Mouse (Mus musculus) megakaryocyte progenitor cell, adult 5-6 weeks (primary cell): ENCODE data around the gene Dcbld1. TPM values are rescaled to one million over a fixed set of nuclear protein-coding genes. Genes with fewer than 3 reads are reported as not detected.
"Not testable (repeated sequence)": the region's sequence is repeated elsewhere in the genome, so short reads cannot be mapped to it uniquely, and the experiment has no call there.

Source experiments
- ATAC-seq: replicated peaks from 2 replicates; pipeline ENCODE4 v1.8.0; 2016; ENCODE audit warnings: mild to moderate bottlenecking, moderate TSS enrichment, inconsistent platforms; ENCODE audit not compliant: poor library complexity
- total RNA-seq, 2 experiments: library from RNA; stranded (forward) in 1 of 2; stranded (reverse) in 1 of 2; fragments of 157-497, 149-512 nt in 1 of 2; fragments of 200-1000 nt in 1 of 2; gene quantifications; 2 replicates each; pipeline versions ENCODE4 v1.2.3 to v1.2.4; 2015 to 2017

Dcbld1 gene
- total RNA-seq, 2 experiments from 2014 or later: 0.08 to 0.30 TPM

- ATAC-seq: no peak
Measured at GRCm38 (mm10) chr10:52295934-52296333, 62.5 kb downstream of the Dcbld1 start.

- not testable (repeated sequence) for ATAC-seq
Measured at GRCm38 (mm10) chr10:52298568-52298967, 65.1 kb downstream of the Dcbld1 start.

- ATAC-seq: no peak
Measured at GRCm38 (mm10) chr10:52301766-52302165, 68.3 kb downstream of the Dcbld1 start.

- ATAC-seq: no peak
Measured at GRCm38 (mm10) chr10:52302271-52302670, 68.9 kb downstream of the Dcbld1 start.

GRCm38 (mm10) chr10:52304574-52304973 is 71.2 kb downstream of the Dcbld1 start:
- ATAC-seq: no peak

GRCm38 (mm10) chr10:52309196-52309595 is 75.8 kb downstream of the Dcbld1 start:
- no peak for ATAC-seq

- no peak for ATAC-seq
Measured at GRCm38 (mm10) chr10:52319506-52320286, 86.3 kb downstream of the Dcbld1 start.

- ATAC-seq: no peak
Measured at GRCm38 (mm10) chr10:52321918-52322317, 88.5 kb downstream of the Dcbld1 start.

- peak; percentile 58 for ATAC-seq
Measured at GRCm38 (mm10) chr10:52331007-52331406, 97.6 kb downstream of the Dcbld1 start.

- ATAC-seq: peak; percentile 54
Measured at GRCm38 (mm10) chr10:52343324-52343723, 109.9 kb downstream of the Dcbld1 start.

GRCm38 (mm10) chr10:52353184-52353583 is 119.8 kb downstream of the Dcbld1 start:
- no peak for ATAC-seq

GRCm38 (mm10) chr10:52358467-52358866 is 125.0 kb downstream of the Dcbld1 start, which contains the start of gene Gm26741:
Gm26741 (plus strand) TSS chr10:52358767.
- ATAC-seq: no peak

GRCm38 (mm10) chr10:52360241-52360735 is 126.9 kb downstream of the Dcbld1 start:
- ATAC-seq: no peak

- ATAC-seq: no peak
Measured at GRCm38 (mm10) chr10:52360862-52361609, 127.6 kb downstream of the Dcbld1 start.

GRCm38 (mm10) chr10:52368376-52368775 is 135.0 kb downstream of the Dcbld1 start:
- no peak for ATAC-seq

Other genes starting within 250 kb of the Dcbld1 start
- gene Vgll2, start 211.1 kb upstream of the Dcbld1 start, total RNA-seq (2015): not detected in 2 replicates
- gene Vgll2, start 211.1 kb upstream of the Dcbld1 start, total RNA-seq (2017): not detected in 2 replicates
- gene Ros1, start 38.4 kb upstream of the Dcbld1 start, total RNA-seq (2015): not detected in 2 replicates
- gene Ros1, start 38.4 kb upstream of the Dcbld1 start, total RNA-seq (2017): not detected in 2 replicates
- not detected in 2 replicates for gene Gm26741, start 125.1 kb downstream of the Dcbld1 start, total RNA-seq (2015)
- not detected in 2 replicates for gene Gm26741, start 125.1 kb downstream of the Dcbld1 start, total RNA-seq (2017)
- gene Gopc, start 148.5 kb downstream of the Dcbld1 start, total RNA-seq (2015): 14.5 and 17.4 TPM in 2 replicates
- gene Gopc, start 148.5 kb downstream of the Dcbld1 start, total RNA-seq (2017): 16.3 and 17.2 TPM in 2 replicates
- not detected in 2 replicates for gene Nepn, start 155.4 kb downstream of the Dcbld1 start, total RNA-seq (2015)
- not detected in 2 replicates for gene Nepn, start 155.4 kb downstream of the Dcbld1 start, total RNA-seq (2017)
- gene Nus1, start 183.9 kb downstream of the Dcbld1 start, total RNA-seq (2015): 33.7 and 37.2 TPM in 2 replicates
- gene Nus1, start 183.9 kb downstream of the Dcbld1 start, total RNA-seq (2017): 26.8 and 41.1 TPM in 2 replicates